Mouse (Mus musculus) stomach, postnatal 0 days (tissue): ENCODE measurements at regions not wholly inside any gene's neighbourhood (a gene's known extent, or its start where the extent isn't known, plus 50 kb on each side); places are given as distances from the start of the nearest gene placed in this dataset.

Experiments used
- CTCF ChIP-seq: IDR thresholded peaks from 2 replicates; pipeline ENCODE4 v1.5.1; 2016; ENCODE audit warnings: antibody characterized with exemption, low read depth, mild to moderate bottlenecking, moderate library complexity
- EP300 ChIP-seq: optimal IDR thresholded peaks from 2 replicates; pipeline ENCODE3; 2016; ENCODE audit warnings: antibody characterized with exemption

GRCm38 (mm10) chr9:27661431-27662300 is 128.9 kb upstream of the Opcml start:
- TF ChIP-seq CTCF (no peak), EP300 (no peak)
